ENCODE assay signal across 8 mouse cellular contexts in the genomic region with DNA sequence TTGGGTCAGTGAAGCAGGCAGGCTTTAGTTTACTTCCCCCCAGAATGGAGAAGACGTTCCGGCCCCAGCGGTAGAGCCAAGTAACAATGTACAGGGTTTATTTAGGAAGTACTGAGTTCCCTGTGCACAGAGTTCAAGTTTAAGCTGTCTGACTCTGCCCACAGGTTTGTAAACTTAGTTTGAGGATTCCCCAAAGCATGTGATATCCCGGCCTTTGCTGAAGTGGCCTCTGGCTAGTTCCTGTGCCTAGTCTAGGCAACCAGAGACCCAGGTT.
DNase-seq lines count a peak whose midpoint lies in the region; ATAC-seq and TF ChIP-seq lines count a peak whose summit lies in the region.

No protein-coding gene starts in this region.

- H3K4me2 ChIP-seq in kidney, postnatal 0 days (ENCODE audit: low read length), result peak overlapping the region; percentile 96
- H3K4me2 ChIP-seq in forebrain, embryonic 11.5 days (ENCODE audit: low read depth, low read length, severe bottlenecking), result peak overlapping the region; percentile 88
- no peak overlapping the region for H3K4me2 ChIP-seq in myocyte (ENCODE audit: low read depth)

- no peak for DNase-seq in kidney, postnatal 0 days (ENCODE audit: low spot score)
- DNase-seq in kidney, adult 18-20 months, result no peak
- no peak for DNase-seq in forebrain, embryonic 11.5 days (ENCODE audit: low spot score)
- no peak for DNase-seq in limb, embryonic 10.5 days (ENCODE audit: low spot score)
- no peak for DNase-seq in frontal cortex, postnatal 14 days (ENCODE audit: low spot score in 2 of 2)
- DNase-seq in embryo, embryonic 9.5 days (ENCODE audit: extremely low spot score), result no peak
- DNase-seq in frontal cortex, postnatal 25 days (ENCODE audit: low spot score in 2 of 2), result no peak

- H3K27me3 ChIP-seq in kidney, postnatal 0 days (ENCODE audit: insufficient read depth, low read length), result no peaks in the 10 kb centered on the region
- H3K27me3 ChIP-seq in forebrain, embryonic 11.5 days (ENCODE audit: control insufficient read depth, insufficient read depth, low read length), result no peaks in the 10 kb centered on the region
- no peaks in the 10 kb centered on the region for H3K27me3 ChIP-seq in limb, embryonic 10.5 days (ENCODE audit: low read depth, poor library complexity, severe bottlenecking)
- no peaks in the 10 kb centered on the region for H3K27me3 ChIP-seq in myocyte (ENCODE audit: control insufficient read depth, insufficient read depth, insufficient read length)

- H3K27ac ChIP-seq in kidney, postnatal 0 days, result no peak overlapping the region
- H3K27ac ChIP-seq in forebrain, embryonic 11.5 days (ENCODE audit: low read depth, low read length), result no peak overlapping the region
- H3K27ac ChIP-seq in limb, embryonic 10.5 days, result peak overlapping the region; percentile 96

- no peak for ATAC-seq in kidney, postnatal 0 days (replicated peaks; ENCODE audit: low FRiP score, low read depth)
- no peak for ATAC-seq in forebrain, embryonic 11.5 days (replicated peaks; ENCODE audit: low FRiP score)

- TF ChIP-seq POLR2A in myocyte (IDR thresholded peaks at IDR 0.05; ENCODE audit: insufficient read length, low read depth), result no peak

- no peak overlapping the region for H3ac ChIP-seq in myocyte (ENCODE audit: control insufficient read depth, insufficient read length)

- H3K9ac ChIP-seq in kidney, postnatal 0 days (ENCODE audit: low read depth, low read length), result 0 out of 2 replicates have a peak overlapping the region, but pooled peaks have one; percentile 81
- H3K9ac ChIP-seq in forebrain, embryonic 11.5 days (ENCODE audit: low read length), result peak overlapping the region; percentile 90

- no peaks in the 10 kb centered on the region for H3K9me3 ChIP-seq in kidney, postnatal 0 days (replicated peaks; ENCODE audit: low read length)
- no peaks in the 10 kb centered on the region for H3K9me3 ChIP-seq in forebrain, embryonic 11.5 days (ENCODE audit: control insufficient read depth, low read length)
- no peaks in the 10 kb centered on the region for H3K9me3 ChIP-seq in limb, embryonic 10.5 days (replicated peaks)

- no peak for TF ChIP-seq CTCF in kidney, postnatal 0 days (IDR thresholded peaks at IDR 0.05; ENCODE audit: low read depth)

- no peaks in the 10 kb centered on the region for H3K79me2 ChIP-seq in myocyte (ENCODE audit: control insufficient read depth, insufficient read depth)

- peak overlapping the region; percentile 66 for H3K4me3 ChIP-seq in kidney, postnatal 0 days (replicated peaks; ENCODE audit: low read depth, low read length)
- peak overlapping the region; percentile 72 for H3K4me3 ChIP-seq in forebrain, embryonic 11.5 days (ENCODE audit: low read depth, low read length)
- H3K4me3 ChIP-seq in limb, embryonic 10.5 days, result peak overlapping the region; percentile 79
- H3K4me3 ChIP-seq in myocyte, result peak overlapping the region; percentile 9

- WGBS in kidney, postnatal 0 days, result 20% methylated on average over 4 of the region's 4 CpGs
- 40% methylated on average over 4 of the region's 4 CpGs for WGBS in forebrain, embryonic 11.5 days
- 31% methylated on average over 4 of the region's 4 CpGs for WGBS in limb, embryonic 10.5 days

- no peaks in the 10 kb centered on the region for H3K36me3 ChIP-seq in kidney, postnatal 0 days (ENCODE audit: insufficient read depth, low read length)
- no peaks in the 10 kb centered on the region for H3K36me3 ChIP-seq in forebrain, embryonic 11.5 days (ENCODE audit: control insufficient read depth, insufficient read depth, low read length)
- H3K36me3 ChIP-seq in limb, embryonic 10.5 days, result peaks cover 25% of the 10 kb centered on the region
- H3K36me3 ChIP-seq in myocyte (ENCODE audit: control insufficient read depth, insufficient read depth), result no peaks in the 10 kb centered on the region

- peaks cover 64% of the 10 kb centered on the region for H3K4me1 ChIP-seq in kidney, postnatal 0 days (replicated peaks; ENCODE audit: insufficient read depth, low read length)
- peaks cover 28% of the 10 kb centered on the region for H3K4me1 ChIP-seq in forebrain, embryonic 11.5 days (replicated peaks; ENCODE audit: control insufficient read depth, insufficient read depth, low read length)
- H3K4me1 ChIP-seq in limb, embryonic 10.5 days, result peaks cover 92% of the 10 kb centered on the region

TF ChIP-seq in myocyte, 11 proteins besides CTCF, POLR2A, EP300 and RAD21:
- TF ChIP-seq CEBPB (IDR thresholded peaks at IDR 0.05; ENCODE audit: insufficient read depth, poor library complexity, severe bottlenecking), result no peak
- no peak for TF ChIP-seq MYOD1 (IDR thresholded peaks at IDR 0.05; ENCODE audit: control insufficient read depth in 1 of 3, insufficient read length in 2 of 3, low read depth in 2 of 3)
- TF ChIP-seq TCF12 (IDR thresholded peaks at IDR 0.05; ENCODE audit: insufficient read depth, poor library complexity, severe bottlenecking), result no peak
- no peak for TF ChIP-seq POLR2AphosphoS2 (IDR thresholded peaks at IDR 0.05; ENCODE audit: insufficient read length, low read depth)
- TF ChIP-seq TCF3 (IDR thresholded peaks at IDR 0.05; ENCODE audit: insufficient read length, low read depth), result no peak
- no peak for TF ChIP-seq MAX (IDR thresholded peaks at IDR 0.05; ENCODE audit: low read depth)
- TF ChIP-seq MYOG (IDR thresholded peaks at IDR 0.05; ENCODE audit: control insufficient read depth in 1 of 3, insufficient read depth in 1 of 3, insufficient read length in 2 of 3, low read depth in 2 of 3), result no peak
- no peak for TF ChIP-seq REST (IDR thresholded peaks at IDR 0.05; ENCODE audit: insufficient read depth, insufficient read length)
- TF ChIP-seq E2F4 (IDR thresholded peaks at IDR 0.05; ENCODE audit: insufficient read depth), result no peak
- no peak for TF ChIP-seq SRF (IDR thresholded peaks at IDR 0.05; ENCODE audit: control insufficient read depth, insufficient read length, low read depth)
- no peak for TF ChIP-seq USF1 (IDR thresholded peaks at IDR 0.05; ENCODE audit: low read depth)

Comparison
In these comparisons a context has a peak if more than half of its experiments do, and no peak if none do; other contexts are left out.
1. H3K4me3 ChIP-seq: peak in every context shown above with its lines; median percentile 79 in limb, embryonic 10.5 days; 72 in forebrain, embryonic 11.5 days; 66 in kidney, postnatal 0 days; 9 in myocyte.